Comparison of ENCODE assay signal across 33 mouse cellular contexts in the genomic region with DNA sequence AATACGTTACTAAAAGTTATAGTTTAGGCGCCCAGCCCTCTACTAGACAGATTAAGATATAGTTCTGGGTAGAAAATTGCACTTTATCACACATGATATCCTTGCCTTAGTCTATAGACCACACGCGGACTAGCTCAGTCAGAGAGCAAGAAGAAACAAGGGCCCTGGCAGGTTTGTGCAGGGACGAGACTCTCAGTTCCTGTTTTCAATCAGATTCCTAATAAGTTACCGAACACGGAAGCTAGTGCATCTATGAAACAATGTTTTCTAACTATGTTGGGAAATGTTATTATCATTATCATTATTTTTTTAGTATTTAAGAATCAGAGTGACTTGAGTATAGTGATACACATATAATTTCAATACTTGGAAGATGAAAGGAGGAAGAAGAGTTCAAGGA.
"Had no signal": no experiment of that assay in that cellular context is flagged by ENCODE, and none has a peak within 500 bp of the region (broad histone marks: within the 10 kb centered on the region; RNA-seq: fewer than 3 reads in every experiment).

No protein-coding gene starts in this region.

- H3K4me2 ChIP-seq: limb, embryonic 12.5 days; limb, embryonic 13.5 days; limb, embryonic 15.5 days; liver, embryonic 11.5 days; liver, embryonic 12.5 days; liver, embryonic 13.5 days; liver, embryonic 15.5 days; lung, embryonic 14.5 days; lung, embryonic 15.5 days; midbrain, embryonic 11.5 days; midbrain, embryonic 12.5 days; midbrain, embryonic 13.5 days; midbrain, embryonic 15.5 days; neural tube, embryonic 12.5 days; neural tube, embryonic 13.5 days had no signal

- H3K4me3 ChIP-seq: limb, embryonic 10.5 days; limb, embryonic 12.5 days; limb, embryonic 13.5 days; limb, embryonic 15.5 days; liver, embryonic 12.5 days; liver, embryonic 13.5 days; liver, embryonic 15.5 days; lung, embryonic 15.5 days; megakaryocyte, embryonic 14.5 days; midbrain, embryonic 10.5 days; midbrain, embryonic 12.5 days; midbrain, embryonic 13.5 days; midbrain, embryonic 15.5 days; myocyte; neural tube, embryonic 12.5 days; neural tube, embryonic 13.5 days had no signal

- H3K9ac ChIP-seq: limb, embryonic 12.5 days; limb, embryonic 13.5 days; limb, embryonic 15.5 days; liver, embryonic 12.5 days; liver, embryonic 13.5 days; liver, embryonic 14.5 days; liver, embryonic 15.5 days; liver, postnatal 0 days; lung, embryonic 14.5 days; lung, embryonic 15.5 days; midbrain, embryonic 12.5 days; midbrain, embryonic 13.5 days; midbrain, embryonic 15.5 days; neural tube, embryonic 12.5 days; neural tube, embryonic 13.5 days had no signal

- H3K4me1 ChIP-seq: limb, embryonic 12.5 days; limb, embryonic 15.5 days; liver, embryonic 12.5 days; liver, embryonic 13.5 days; liver, embryonic 15.5 days; lung, embryonic 15.5 days; megakaryocyte, embryonic 14.5 days; midbrain, embryonic 10.5 days; midbrain, embryonic 12.5 days; midbrain, embryonic 13.5 days; midbrain, embryonic 15.5 days; neural tube, embryonic 12.5 days had no signal

- H3K27ac ChIP-seq: limb, embryonic 10.5 days; limb, embryonic 12.5 days; limb, embryonic 13.5 days; limb, embryonic 15.5 days; liver, embryonic 12.5 days; liver, embryonic 13.5 days; liver, embryonic 14.5 days; liver, embryonic 15.5 days; lung, embryonic 15.5 days; macrophage; midbrain, embryonic 10.5 days; midbrain, embryonic 12.5 days; midbrain, embryonic 13.5 days; midbrain, embryonic 15.5 days; neural tube, embryonic 12.5 days; neural tube, embryonic 13.5 days had no signal

- H3K9me3 ChIP-seq: limb, embryonic 10.5 days; limb, embryonic 12.5 days; limb, embryonic 13.5 days; limb, embryonic 15.5 days; liver, embryonic 12.5 days; liver, embryonic 13.5 days; liver, embryonic 15.5 days; lung, embryonic 15.5 days; midbrain, embryonic 10.5 days; midbrain, embryonic 12.5 days; midbrain, embryonic 13.5 days; midbrain, embryonic 15.5 days; neural tube, embryonic 12.5 days; neural tube, embryonic 13.5 days had no signal

- H3K27me3 ChIP-seq: limb, embryonic 12.5 days; limb, embryonic 13.5 days; limb, embryonic 15.5 days; liver, embryonic 12.5 days; liver, embryonic 13.5 days; liver, embryonic 15.5 days; lung, embryonic 15.5 days; megakaryocyte, embryonic 14.5 days; midbrain, embryonic 12.5 days; midbrain, embryonic 13.5 days; midbrain, embryonic 15.5 days; neural tube, embryonic 12.5 days; neural tube, embryonic 13.5 days had no signal

- DNase-seq: left cerebral cortex, postnatal 4 days; liver; liver, embryonic 13.5 days; liver, postnatal 0 days; lung, adult 18-20 months; lung, adult 2 months; lung, embryonic 14.5 days; lung, postnatal 10 days; lung, postnatal 14 days; lung, postnatal 36 days; lung, postnatal 4 days; midbrain, embryonic 14.5 days had no signal

- H3K36me3 ChIP-seq: limb, embryonic 10.5 days; limb, embryonic 13.5 days; limb, embryonic 15.5 days; liver, embryonic 13.5 days; liver, embryonic 15.5 days; lung, embryonic 15.5 days; midbrain, embryonic 10.5 days; midbrain, embryonic 12.5 days; midbrain, embryonic 13.5 days; midbrain, embryonic 15.5 days; neural tube, embryonic 12.5 days; neural tube, embryonic 13.5 days had no signal

- ATAC-seq: liver, embryonic 12.5 days; liver, postnatal 0 days; lung, postnatal 0 days; midbrain, embryonic 13.5 days; midbrain, embryonic 15.5 days; midbrain, embryonic 16.5 days had no signal
